Mouse (Mus musculus): ENCODE data around the gene Tmpo.

Tmpo gene

DNA sequence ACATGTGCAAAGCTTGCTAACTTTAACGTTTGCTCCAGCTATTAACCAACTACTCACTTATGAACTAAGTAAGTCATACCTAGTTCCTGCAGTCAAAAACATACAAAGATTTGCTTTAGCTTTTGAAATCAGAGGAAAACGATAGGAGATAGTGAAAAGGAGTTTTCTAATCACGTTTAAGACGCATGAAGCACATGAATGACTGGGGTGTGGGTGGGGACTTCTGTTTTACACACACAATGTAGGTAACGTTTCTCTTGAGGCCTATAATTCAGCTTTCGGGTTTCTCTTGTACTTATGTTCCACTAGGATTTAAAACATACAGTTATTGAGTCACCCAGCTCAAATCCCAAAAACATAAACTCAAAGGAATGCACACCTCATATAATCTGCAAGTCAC lies 58.5 kb downstream of the Tmpo start:
- DNase-seq (ENCODE audit: low spot score in 2 of 2): no peak

GRCm38 (mm10) chr10:91116958-91117357 lies 64.2 kb downstream of the Tmpo start:
- no peak for DNase-seq (ENCODE audit: low spot score in 2 of 2)

DNA sequence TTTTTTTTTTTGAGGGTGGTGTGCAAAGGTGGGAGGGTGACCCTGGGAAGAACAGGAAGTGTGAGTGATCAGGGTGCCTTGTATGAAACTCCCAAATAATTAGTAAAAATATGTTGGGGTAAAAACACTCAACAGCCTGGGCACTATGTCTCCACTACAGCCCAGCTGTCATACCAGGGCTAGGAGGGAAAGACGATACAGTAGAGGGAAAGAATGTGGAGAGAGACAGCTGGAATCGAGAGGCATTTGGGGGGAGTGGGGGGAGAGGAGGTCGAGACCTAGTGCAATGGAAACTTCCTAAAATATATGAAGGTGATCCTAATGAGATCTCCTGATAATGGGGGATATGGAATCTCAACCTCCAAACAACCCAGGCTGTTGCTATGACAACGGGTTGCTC lies 71.3 kb downstream of the Tmpo start:
- DNase-seq (ENCODE audit: low spot score in 2 of 2): no peak

GRCm38 (mm10) chr10:91105981-91106380 lies 75.1 kb downstream of the Tmpo start:
- DNase-seq (ENCODE audit: low spot score in 2 of 2): no peak

DNA sequence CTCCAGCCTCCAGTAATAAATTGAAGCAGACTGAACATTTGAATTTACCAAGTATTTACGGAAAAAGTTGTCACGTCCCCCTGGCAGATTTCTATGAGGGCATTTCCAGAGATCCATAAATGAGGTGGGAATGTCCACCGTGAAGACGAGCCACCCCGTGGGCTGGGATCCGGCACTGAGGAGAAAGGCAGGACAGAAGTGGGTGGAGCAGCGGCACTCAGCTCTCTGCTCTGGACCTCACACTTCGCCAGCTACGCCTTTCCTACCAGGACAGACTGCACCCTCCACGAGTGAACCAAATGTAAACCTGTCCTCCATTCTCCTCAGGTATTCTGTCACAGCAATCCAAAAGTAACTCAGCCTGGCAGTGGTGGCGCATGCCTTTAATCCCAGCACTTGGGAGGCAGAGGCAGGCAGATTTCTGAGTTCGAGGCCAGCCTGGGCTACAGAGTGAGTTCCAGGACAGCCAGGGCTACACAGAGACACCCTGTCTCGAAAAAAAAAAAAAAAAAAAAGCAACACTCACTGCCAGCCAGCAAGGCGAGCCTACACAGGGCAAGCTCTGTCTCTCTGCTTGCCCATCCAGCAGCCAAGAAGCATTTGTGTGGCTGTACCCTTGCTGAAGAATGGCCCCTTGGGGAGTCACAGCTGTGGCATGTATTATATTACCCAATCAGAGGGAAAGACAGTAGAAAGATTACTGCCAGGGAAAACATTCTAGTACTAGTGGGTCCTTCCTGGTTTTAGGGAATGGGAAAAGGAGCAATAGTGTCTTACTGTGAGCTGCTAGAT lies 78.1 kb downstream of the Tmpo start:
- DNase-seq (ENCODE audit: low spot score in 2 of 2): no peak

DNA sequence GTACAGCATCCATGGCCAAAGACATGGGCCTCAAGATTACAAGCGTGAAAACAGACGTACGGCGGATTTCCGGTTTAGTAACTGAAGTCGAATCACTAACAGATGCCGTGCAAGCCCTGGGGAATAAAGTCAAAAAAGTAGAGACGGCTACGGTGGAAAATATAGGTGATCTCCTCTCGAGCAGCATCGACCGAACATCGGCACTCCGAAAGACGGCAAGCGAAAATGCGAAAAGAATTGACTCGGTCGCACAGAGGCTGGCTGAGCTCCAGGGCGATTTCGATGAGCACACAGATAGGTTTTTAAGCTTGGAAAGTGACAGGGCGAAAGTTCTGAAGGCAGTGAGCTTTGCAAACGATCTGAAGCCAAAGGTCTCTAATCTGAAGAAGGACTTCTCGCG lies 79.2 kb downstream of the Tmpo start:
- no peak for DNase-seq (ENCODE audit: low spot score in 2 of 2)

- DNase-seq (ENCODE audit: low spot score in 2 of 2): no peak
These were observed 81.0 kb downstream of the Tmpo start for GRCm38 (mm10) chr10:91100101-91100500.

DNA sequence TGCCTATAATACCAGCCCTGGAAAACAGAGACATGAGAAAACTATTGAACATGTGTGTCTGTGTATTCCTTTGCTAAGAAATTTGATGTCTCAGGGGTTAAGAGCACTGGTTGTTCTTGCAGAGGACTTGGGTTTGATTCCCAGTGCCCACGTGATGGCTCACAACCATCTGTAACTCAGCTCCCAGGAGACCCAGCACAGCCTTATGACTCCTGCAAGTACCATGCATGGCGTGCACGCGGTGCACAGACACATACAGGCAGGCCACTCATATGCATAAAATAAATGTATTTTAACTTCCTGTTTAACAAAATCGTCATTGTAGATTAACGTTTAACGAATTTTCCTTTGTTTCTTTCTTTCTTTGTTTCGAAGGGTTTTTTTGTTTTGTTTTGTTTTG lies 83.1 kb downstream of the Tmpo start:
- DNase-seq (ENCODE audit: low spot score in 2 of 2): no peak

All from right cerebral cortex, postnatal 10 days (tissue).